Mouse (Mus musculus): Measurements from ENCODE around the gene Ptn. TPM values are rescaled to one million over a fixed set of nuclear protein-coding genes. Genes with fewer than 3 reads are reported as not detected.
"Not testable (repeated sequence)": the region's sequence is repeated elsewhere in the genome, so short reads cannot be mapped to it uniquely, and the experiment has no call there.

The Ptn gene
- polyA plus RNA-seq, 1 experiment from 2014 or later = 120 TPM

DNA sequence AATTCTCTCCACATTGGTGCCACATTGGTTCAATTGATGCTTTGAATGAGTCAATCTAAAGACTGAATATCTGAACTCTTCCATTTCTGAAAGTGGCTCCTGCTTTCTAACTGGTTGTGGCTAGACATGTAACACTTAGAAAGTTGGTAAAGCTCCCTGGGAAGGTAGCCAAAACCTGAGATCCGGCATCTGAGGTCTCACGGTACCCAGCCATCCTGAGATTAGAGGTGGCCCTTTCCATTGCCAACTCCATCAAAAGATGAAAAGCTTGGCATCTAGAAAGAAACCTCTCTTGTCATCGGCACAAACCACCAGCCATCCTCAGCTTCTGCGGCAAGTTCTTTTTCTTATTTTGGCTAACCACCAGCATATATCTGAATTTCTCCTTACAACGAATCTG lies 70.2 kb downstream of the Ptn start:
- Histone ChIP-seq H3K4me2 (replicated peaks; ENCODE audit: low read depth) (no peak overlapping the region), H3K4me1 (replicated peaks; ENCODE audit: control insufficient read depth, insufficient read depth, low read length) (no peaks in the 10 kb centered on the region), H3K27me3 (replicated peaks; ENCODE audit: control insufficient read depth, insufficient read depth, low read length) (no peaks in the 10 kb centered on the region), H3K4me3 (ENCODE audit: low read depth, low read length) (no peak overlapping the region), H3K27ac (ENCODE audit: low read depth, low read length) (no peak overlapping the region), H3K9ac (ENCODE audit: low read depth, low read length) (no peak overlapping the region), H3K9me3 (ENCODE audit: control insufficient read depth) (no peaks in the 10 kb centered on the region), H3K36me3 (ENCODE audit: control insufficient read depth, insufficient read depth) (no peaks in the 10 kb centered on the region)
- 94% methylated on average over 5 of the region's 5 CpGs for WGBS
- TF ChIP-seq CTCF (IDR thresholded peaks at IDR 0.05; ENCODE audit: low read depth) = no peak
- no peak for ATAC-seq

DNA sequence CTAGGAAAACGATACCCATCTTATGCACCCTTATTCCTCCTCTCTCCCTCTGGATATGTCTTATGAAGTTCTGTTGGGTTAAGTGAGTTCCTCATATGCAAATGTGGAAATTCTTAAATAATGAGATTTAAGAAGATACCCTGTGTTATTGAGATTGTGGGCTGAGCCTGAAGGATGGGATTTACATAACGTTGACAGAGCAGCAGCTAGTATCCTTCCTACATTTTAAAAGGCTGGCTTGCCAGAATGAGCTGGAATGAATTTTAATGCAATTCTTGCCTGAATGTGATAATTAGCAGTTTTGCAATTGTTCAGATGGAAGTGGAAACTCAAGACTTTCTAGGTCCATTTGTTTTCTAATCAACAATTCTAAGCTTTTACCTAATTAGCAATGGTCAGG lies 73.3 kb downstream of the Ptn start:
- Histone ChIP-seq H3K36me3 (ENCODE audit: control insufficient read depth, insufficient read depth) (no peaks in the 10 kb centered on the region), H3K9me3 (ENCODE audit: control insufficient read depth) (no peaks in the 10 kb centered on the region), H3K4me2 (replicated peaks; ENCODE audit: low read depth) (no peak overlapping the region), H3K4me1 (replicated peaks; ENCODE audit: control insufficient read depth, insufficient read depth, low read length) (no peaks in the 10 kb centered on the region), H3K4me3 (ENCODE audit: low read depth, low read length) (no peak overlapping the region), H3K27ac (ENCODE audit: low read depth, low read length) (no peak overlapping the region), H3K27me3 (replicated peaks; ENCODE audit: control insufficient read depth, insufficient read depth, low read length) (no peaks in the 10 kb centered on the region), H3K9ac (ENCODE audit: low read depth, low read length) (no peak overlapping the region)
- 80% methylated on average over 2 of the region's 2 CpGs for WGBS
- ATAC-seq = no peak
- no peak for TF ChIP-seq CTCF (IDR thresholded peaks at IDR 0.05; ENCODE audit: low read depth)

DNA sequence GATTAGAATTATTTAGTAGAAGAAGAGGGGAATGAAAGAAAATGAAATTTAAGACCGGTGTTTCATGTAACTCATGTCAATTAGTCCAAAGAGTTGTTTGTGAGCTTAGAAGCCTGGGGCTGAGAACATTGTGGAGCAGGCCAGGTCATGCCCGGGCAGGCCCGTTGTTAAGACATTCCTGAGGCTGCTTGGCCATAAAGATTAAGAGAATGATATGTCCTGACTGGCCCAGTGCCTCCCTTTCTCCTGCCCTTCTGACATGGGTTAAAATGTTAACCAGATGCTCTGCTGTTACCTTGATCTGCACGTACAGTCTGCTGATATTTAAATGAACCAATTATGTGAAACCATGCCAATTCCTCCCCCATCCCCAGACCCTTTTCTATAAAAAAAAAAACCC lies 74.4 kb downstream of the Ptn start:
- not testable (repeated sequence) for H3K4me3 ChIP-seq (ENCODE audit: low read depth, low read length); H3K9ac ChIP-seq (ENCODE audit: low read depth, low read length); H3K27ac ChIP-seq (ENCODE audit: low read depth, low read length); H3K36me3 ChIP-seq (ENCODE audit: control insufficient read depth, insufficient read depth); H3K9me3 ChIP-seq (ENCODE audit: control insufficient read depth); H3K4me1 ChIP-seq (replicated peaks; ENCODE audit: control insufficient read depth, insufficient read depth, low read length); H3K4me2 ChIP-seq (replicated peaks; ENCODE audit: low read depth); H3K27me3 ChIP-seq (replicated peaks; ENCODE audit: control insufficient read depth, insufficient read depth, low read length); ATAC-seq
- 49% methylated on average over 4 of the region's 4 CpGs for WGBS

DNA sequence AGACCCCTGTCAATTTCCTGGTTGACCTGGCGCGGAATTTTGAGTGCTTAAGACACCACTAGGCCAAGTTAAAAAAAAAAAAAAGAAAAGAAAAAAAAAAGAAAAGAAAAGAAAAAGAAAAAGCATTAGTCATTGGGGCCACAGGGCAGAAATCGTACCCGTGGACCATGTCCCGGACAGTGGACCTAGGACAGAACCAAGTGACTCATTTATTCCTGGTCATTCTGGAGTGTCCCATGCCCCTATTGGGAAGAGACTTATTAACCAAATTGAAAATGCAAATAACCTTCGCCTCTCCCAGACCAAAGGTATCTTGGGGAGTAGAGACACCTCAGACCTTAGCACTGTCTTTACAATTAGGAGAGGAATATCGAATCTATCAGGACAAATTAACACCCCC lies 80.2 kb downstream of the Ptn start:
- not testable (repeated sequence) for H3K9ac ChIP-seq (ENCODE audit: low read depth, low read length); H3K36me3 ChIP-seq (ENCODE audit: control insufficient read depth, insufficient read depth); H3K4me3 ChIP-seq (ENCODE audit: low read depth, low read length); ATAC-seq; H3K4me2 ChIP-seq (replicated peaks; ENCODE audit: low read depth); H3K9me3 ChIP-seq (ENCODE audit: control insufficient read depth); H3K27ac ChIP-seq (ENCODE audit: low read depth, low read length); H3K27me3 ChIP-seq (replicated peaks; ENCODE audit: control insufficient read depth, insufficient read depth, low read length); H3K4me1 ChIP-seq (replicated peaks; ENCODE audit: control insufficient read depth, insufficient read depth, low read length)
- WGBS = 91% methylated on average over 7 of the region's 7 CpGs

- Histone ChIP-seq H3K9ac (ENCODE audit: low read depth, low read length) (no peak overlapping the region), H3K36me3 (ENCODE audit: control insufficient read depth, insufficient read depth) (no peaks in the 10 kb centered on the region; the same call in 1 of the 2 replicates), H3K9me3 (ENCODE audit: control insufficient read depth) (no peaks in the 10 kb centered on the region), H3K4me2 (replicated peaks; ENCODE audit: low read depth) (no peak overlapping the region), H3K4me1 (replicated peaks; ENCODE audit: control insufficient read depth, insufficient read depth, low read length) (no peaks in the 10 kb centered on the region), H3K27ac (ENCODE audit: low read depth, low read length) (no peak overlapping the region), H3K4me3 (ENCODE audit: low read depth, low read length) (no peak overlapping the region), H3K27me3 (replicated peaks; ENCODE audit: control insufficient read depth, insufficient read depth, low read length) (no peaks in the 10 kb centered on the region)
- WGBS = 72% methylated on average over 7 of the region's 7 CpGs
- TF ChIP-seq CTCF (IDR thresholded peaks at IDR 0.05; ENCODE audit: low read depth) = no peak
- ATAC-seq = no peak
Observed at GRCm38 (mm10) chr6:36728079-36728478, 81.9 kb downstream of the Ptn start.

- 63% methylated on average over 3 of the region's 3 CpGs for WGBS
- ATAC-seq = no peak
- no peaks in the 10 kb centered on the region for H3K36me3 ChIP-seq (ENCODE audit: control insufficient read depth, insufficient read depth)
- no peak overlapping the region for H3K4me3 ChIP-seq (ENCODE audit: low read depth, low read length)
- H3K4me1 ChIP-seq (replicated peaks; ENCODE audit: control insufficient read depth, insufficient read depth, low read length) = no peaks in the 10 kb centered on the region
- H3K27me3 ChIP-seq (replicated peaks; ENCODE audit: control insufficient read depth, insufficient read depth, low read length) = no peaks in the 10 kb centered on the region
- no peak overlapping the region for H3K9ac ChIP-seq (ENCODE audit: low read depth, low read length)
- H3K9me3 ChIP-seq (ENCODE audit: control insufficient read depth) = no peaks in the 10 kb centered on the region
- TF ChIP-seq CTCF (IDR thresholded peaks at IDR 0.05; ENCODE audit: low read depth) = no peak
- no peak overlapping the region for H3K27ac ChIP-seq (ENCODE audit: low read depth, low read length)
- no peak overlapping the region for H3K4me2 ChIP-seq (replicated peaks; ENCODE audit: low read depth)
Observed at GRCm38 (mm10) chr6:36725509-36726160, 84.4 kb downstream of the Ptn start.

All from intestine, postnatal 0 days (tissue).